Mouse (Mus musculus) brain, embryonic 18.5 days (tissue): ENCODE measurements around the gene Map3k11.

Experiments used
- DNase-seq: peaks from one replicate; pipeline ENCODE4 v3.0.0-alpha.2; 2012; ENCODE audit warnings: low read depth, low spot score

The Map3k11 gene

DNA sequence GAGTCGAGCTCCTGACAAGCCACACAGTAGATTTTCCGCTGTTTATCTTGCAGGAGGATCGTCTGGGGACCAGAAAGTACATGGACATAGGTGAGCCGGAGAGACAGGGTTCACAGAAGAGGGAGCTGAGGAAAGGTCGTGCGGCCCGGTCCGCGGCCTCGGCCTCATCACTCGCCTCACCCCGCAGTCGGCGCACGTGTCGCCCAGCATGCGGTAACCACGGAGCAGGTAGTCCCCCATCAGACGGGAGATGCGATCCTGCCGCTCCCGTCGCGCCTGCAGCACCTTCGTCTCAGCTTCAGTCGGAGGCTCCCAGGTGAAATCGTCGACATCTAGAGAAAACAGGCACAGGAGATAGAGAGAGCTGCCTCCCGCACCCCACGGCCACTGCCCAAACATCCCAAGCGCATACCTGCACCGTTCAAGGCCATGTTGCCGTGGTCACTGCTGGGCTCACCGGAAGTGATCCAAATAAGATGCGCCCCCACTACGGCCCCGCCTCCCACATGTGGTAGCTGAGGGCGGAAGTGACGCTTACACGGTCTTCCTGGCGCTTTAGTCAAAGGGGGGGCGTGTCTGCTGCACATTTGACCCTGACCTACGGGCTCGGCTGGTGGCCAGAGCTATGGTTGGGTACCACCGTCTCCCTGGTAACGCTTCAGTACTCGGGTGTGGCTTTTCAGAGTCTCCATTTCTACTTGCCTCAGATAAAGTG is 42.9 kb downstream of the Map3k11 start:
- peak; percentile 87 for DNase-seq

GRCm38 (mm10) chr19:5734325-5734724 is 45.8 kb downstream of the Map3k11 start:
- no peak for DNase-seq

DNA sequence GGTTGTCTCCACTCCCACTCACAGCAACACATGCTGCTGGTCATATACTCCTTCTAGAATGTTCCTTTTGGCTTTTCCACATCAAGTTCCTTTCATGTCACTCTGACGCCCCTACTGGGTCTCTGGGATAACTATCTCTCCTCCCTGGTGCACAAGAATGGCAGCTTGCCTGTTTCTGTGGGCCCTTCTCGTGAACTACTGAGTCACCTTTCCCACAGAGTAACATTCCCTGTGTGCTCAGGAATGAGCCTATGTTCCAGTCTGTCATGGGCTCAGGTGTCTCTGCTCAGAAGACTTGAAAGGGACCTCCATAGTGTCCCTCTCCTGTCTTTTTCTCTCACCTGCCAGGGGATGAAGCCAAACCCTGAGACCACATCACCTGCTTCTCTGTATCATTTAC is 50.9 kb downstream of the Map3k11 start:
- DNase-seq, result no peak

DNA sequence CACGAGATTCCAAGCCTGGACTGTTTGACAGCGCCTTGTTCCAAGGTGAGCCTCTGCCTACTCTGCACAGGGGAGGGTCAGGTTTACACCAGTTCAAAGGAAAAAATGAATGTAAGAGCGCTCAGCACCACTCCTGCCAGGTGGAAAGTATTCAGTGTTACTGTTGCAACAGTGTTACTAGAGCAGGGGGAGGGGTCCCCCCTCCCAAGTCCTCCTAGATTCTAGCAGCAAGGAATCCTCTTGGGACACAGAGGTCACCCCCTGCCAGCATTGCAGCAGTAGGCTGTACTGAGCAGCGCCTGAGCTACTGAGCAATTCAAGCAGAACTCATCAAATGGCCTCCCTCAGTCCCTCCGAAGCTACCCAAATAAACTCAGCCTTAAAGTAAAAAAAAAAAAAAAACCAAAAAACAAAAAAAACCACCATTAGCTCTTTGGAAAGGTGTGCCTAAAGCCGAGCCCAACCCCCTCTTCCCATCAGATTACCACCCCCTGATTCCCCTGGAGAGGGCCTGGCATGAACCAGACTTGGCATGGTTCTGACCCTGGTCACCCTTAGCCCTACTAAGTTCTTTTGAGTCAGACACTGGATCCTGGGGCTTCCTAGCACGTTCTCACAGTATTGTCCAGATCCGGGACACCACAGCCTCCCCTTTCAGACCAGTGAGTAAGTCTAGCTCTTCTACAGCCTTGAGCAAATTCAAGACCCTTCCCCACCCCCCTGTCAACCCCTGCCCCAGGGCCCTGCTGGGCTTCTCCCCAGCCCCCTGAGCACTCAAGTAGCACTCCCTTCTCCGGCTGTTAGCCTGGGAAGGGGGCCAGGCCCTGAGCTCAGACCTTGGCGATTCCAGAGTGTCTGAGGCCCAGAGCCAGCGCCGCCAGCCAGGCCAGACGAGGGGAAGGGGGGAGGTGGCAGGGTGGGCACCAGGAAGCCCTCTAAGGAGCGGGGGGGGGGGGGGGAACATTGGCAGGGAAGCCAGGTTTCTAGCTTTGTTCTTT is 52.1 kb downstream of the Map3k11 start, which contains the start of gene Ltbp3:
TSS of gene Ltbp3 (plus strand) at position 585 of the 998 bp plus-strand sequence.
- peak; percentile 55 for DNase-seq

DNA sequence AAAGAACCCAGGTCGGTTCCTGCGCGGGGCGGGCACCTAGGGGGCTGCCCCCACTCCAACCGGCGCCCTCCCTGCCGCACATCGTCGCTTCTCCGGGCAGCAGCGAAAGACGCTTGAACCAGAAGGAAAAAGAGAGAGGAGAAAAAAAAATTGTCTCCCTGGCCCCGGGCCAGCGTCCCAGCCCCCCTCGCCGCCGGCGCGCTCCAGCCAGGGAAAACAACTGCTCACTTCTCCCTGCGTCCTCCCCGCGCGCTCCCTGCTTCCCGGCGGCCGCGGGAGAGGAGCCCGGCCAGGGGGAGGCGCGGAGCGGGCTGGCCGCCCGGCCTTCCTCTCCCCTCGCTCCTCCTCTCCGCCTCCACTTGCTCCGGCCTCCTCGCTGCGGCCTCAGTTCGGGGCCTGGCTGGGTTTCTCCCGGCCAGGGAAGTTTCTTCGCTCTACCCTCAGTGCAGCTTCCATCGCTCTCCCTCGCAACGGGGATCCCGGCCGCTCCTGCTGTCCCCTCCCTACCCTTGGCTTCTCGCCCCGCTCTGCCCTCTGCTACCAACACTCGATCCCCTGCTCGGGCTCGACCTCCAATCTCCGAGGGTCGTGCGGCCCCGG is 53.2 kb downstream of the Map3k11 start:
- no peak for DNase-seq

GRCm38 (mm10) chr19:5742241-5742641 is 53.7 kb downstream of the Map3k11 start:
- no peak for DNase-seq

DNA sequence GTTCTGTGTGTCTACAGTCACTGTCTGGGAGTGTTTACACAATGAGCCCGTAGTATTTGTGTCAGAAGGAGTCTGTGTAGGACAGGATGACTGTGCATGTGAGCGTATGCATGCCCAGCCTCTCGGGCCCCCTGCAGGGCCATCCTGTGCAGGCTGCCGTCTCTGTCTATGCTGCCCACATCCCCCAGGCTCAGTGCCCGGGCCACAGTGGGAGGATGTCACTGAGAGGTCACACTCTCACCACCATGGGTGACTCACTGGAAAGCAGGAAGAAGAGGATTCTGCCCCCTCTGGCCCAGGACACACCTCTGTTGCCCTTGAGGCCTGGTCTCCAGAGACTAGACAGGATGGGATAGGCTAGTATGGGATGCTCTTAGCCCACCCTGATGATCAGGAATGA is 55.0 kb downstream of the Map3k11 start:
- DNase-seq, result no peak

DNA sequence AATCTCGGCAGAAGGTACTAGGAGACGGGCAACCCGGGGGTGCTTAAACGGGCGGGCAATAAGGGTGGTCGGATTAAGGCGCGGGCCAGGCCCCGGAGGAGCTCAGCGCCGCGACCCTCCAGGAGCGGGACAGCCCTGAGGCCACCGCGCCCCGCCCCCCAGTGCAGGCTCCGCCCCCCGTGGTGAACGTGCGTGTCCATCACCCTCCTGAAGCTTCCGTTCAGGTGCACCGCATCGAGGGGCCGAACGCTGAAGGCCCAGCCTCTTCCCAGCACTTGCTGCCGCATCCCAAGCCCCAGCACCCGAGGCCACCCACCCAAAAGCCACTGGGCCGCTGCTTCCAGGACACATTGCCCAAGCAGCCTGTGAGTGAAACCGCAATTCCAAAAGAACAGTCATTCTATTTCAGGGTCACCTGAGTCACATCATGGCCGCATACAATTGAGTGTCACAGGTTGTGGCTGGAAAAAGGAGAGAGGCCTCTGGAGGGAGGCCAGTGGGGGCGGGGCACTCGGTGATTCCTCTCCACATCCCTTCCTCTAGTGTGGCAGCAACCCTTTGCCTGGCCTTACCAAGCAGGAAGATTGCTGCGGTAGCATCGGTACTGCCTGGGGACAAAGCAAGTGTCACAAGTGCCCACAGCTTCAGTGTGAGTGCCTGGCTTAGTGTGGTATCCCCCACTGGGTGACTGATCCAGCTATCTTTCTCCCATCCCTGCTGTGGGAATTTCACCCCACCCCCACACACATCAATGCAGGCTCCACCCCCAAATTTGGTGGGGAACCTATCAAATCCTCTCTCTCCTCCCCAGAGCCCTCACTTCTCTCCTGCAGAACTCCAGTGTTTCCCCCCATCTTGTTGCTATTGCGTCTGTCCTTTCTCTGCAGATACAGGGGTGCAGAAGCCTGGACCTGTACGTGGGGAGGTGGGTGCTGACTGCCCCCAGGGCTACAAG is 57.5 kb downstream of the Map3k11 start:
- no peak for DNase-seq

DNA sequence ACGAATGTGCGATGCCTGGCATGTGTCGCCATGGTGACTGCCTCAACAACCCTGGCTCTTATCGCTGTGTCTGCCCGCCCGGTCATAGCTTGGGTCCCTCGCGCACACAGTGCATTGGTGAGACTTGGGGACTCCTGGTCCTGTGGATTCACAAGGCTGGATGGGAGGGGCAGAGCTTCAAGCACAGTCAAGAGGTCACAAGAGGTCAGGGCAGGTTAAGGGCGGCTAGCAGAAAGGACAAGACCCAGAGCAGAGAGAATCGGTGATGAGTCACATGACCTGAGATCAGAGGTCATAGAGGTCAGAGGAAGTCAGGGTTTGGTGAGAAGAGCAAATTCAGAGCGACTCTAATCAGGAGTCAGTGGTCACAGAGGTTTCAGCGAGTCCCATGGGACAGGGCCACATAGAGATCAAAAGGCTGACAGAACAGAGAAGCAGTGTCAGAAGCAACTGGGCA is 58.4 kb downstream of the Map3k11 start:
- DNase-seq, result no peak

DNA sequence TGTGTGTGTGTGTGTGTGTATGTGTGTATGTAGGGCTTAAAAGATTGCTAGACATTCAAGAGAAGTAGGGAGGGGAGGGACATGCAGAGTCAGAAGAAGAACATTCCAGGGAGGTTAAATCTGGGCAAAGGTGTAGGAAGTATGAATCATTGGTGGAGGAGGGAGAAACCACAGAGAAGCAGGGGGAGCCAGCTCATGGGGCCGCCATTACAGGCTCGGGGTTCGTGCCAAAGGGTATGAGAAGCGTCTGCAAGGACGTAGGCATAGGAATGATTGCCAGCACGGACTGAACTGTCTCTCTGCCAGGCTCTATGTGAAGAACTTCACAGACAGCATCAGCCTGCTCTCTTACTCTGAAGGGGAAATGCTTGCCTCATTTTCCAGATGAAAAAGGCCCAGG is 60.9 kb downstream of the Map3k11 start:
- DNase-seq, result no peak

DNA sequence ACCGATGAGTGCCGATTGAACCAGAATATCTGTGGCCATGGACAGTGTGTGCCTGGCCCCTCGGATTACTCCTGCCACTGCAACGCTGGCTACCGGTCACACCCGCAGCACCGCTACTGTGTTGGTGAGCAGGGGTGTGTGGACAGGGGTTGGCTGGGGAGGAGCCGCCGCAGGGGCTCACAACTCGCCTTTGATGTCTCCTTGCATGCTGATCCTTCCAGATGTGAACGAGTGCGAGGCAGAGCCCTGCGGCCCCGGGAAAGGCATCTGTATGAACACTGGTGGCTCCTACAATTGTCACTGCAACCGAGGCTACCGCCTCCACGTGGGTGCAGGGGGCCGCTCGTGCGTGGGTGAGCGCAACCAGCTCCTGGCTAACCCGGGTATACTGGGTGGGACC is 62.4 kb downstream of the Map3k11 start:
- DNase-seq, result no peak

GRCm38 (mm10) chr19:5751742-5752141 is 63.2 kb downstream of the Map3k11 start:
- DNase-seq, result no peak
